Mouse (Mus musculus) monocyte, adult 5-6 weeks (primary cell): ENCODE data around the gene Pex19. TPM values are rescaled to one million over a fixed set of nuclear protein-coding genes. Genes with fewer than 3 reads are reported as not detected.

Source experiments
- ATAC-seq: fragments of 153-309, 156-312 bp; replicated peaks from 2 replicates; pipeline ENCODE4 v1.8.0; 2017; ENCODE audit warnings: mild to moderate bottlenecking; ENCODE audit not compliant: low TSS enrichment, insufficient number of reproducible peaks, severe bottlenecking, poor library complexity, low FRiP score
- total RNA-seq: library from RNA; stranded (forward); fragments of 200-1000, 200-491, 200-594 nt; gene quantifications from 3 replicates; pipeline ENCODE4 v1.2.3, GENCODE M21; 2017

The Pex19 gene
- total RNA-seq, 1 experiment from 2014 or later, result 57.3 TPM

DNA sequence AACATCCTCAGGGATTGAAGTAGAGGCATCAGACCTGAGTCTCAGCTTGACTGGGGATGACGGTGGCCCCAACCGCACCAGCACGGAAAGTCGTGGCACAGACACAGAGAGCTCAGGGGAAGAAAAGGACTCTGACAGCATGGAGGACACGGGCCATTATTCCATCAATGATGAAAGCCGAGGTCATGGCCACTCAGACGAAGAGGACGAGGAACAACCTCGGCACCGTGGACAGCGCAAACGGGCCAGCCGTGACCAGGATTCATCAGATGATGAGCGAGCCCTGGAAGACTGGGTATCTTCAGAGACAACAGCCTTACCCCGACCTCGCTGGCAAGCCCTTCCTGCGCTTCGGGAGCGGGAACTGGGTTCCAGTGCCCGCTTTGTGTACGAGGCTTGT is 45.8 kb downstream of the Pex19 start:
- ATAC-seq, result no peak

GRCm38 (mm10) chr1:172173181-172173580 is 46.6 kb downstream of the Pex19 start:
- ATAC-seq, result no peak

DNA sequence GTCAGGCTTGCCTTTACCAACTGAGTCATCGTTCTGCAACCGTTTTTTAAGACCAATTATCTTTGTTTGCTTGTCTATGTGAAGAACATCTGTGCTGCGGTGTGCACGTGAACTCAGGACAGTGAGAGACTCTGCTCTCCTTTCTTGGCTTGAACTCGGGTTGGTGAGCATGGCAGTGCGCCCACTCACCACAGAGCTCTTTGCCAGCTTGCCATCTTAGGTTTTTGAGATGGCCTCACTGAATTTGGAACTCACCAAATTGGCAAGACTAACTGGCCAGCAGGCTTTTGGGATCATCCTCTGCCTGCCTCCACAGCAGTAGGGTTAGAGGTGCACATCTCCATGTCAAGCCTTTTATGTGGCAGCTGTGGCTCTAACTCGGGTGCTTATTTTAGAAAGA is 51.2 kb downstream of the Pex19 start:
- no peak for ATAC-seq

DNA sequence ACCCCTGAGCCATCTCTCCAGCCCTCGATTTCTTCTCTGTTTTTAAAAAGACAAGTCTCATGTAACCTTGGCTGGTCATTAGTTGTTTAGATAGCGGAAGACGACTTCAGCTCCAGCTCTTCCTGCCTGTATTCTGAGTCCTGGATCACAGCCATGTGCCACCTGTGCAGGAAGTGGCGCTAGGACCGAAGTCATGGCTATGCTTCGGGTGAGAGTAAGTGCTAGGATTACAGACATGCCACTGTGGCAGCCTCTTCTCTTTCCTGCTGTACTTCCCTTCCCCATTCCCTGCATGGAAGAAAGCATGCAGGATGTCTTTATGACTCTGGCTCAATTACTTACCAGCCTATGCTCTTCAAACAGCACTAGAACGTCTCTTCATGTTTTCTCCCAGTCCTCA is 52.5 kb downstream of the Pex19 start:
- ATAC-seq, result no peak

DNA sequence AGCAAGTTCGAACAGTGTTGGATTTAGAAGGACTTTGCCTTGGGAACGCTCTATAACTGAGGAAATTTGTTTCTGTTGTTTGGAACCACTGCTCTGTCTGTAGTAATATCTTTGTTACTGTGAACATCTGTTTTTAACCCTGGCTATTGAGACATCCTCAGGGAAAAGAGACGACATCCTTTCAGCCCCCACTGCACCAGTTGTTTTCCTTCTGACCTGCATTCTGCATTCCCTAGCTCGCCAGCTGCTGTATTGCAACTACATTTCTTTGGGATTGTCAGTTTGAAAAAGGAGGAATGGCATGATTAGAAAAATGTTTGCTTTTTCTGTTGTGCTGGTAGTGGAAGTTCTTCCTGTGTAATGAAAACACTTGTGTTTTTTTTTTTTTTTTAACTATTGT is 54.3 kb downstream of the Pex19 start:
- ATAC-seq, result no peak

GRCm38 (mm10) chr1:172181777-172182176 is 55.2 kb downstream of the Pex19 start:
- ATAC-seq, result no peak

DNA sequence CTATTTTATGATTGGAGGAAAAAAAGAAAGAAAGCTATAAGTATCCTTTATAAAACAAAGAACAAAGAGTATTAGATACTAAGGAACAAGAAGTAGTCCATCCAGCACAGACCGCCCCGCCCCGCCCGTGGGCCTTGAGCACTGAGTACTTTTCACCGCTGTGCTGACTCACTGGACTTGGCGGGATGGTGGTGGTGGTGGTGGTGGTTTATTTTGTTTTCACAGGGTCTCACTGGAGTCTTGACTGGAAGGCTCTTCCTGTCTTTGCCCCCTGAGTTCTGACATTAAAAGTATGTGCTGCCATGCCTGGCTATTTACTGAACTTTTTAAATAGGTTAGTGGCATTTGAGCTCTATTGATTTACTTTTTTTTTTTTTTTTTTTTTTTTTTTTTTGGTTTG is 56.5 kb downstream of the Pex19 start:
- ATAC-seq, result no peak

GRCm38 (mm10) chr1:172183915-172184314 is 57.4 kb downstream of the Pex19 start:
- ATAC-seq, result no peak

Other genes starting within 250 kb of the Pex19 start
- gene Gm10521, start 231.1 kb upstream of the Pex19 start, total RNA-seq, result 8.1 to 13.8 TPM (median 8.4 TPM) in 3 replicates
- 9.1 to 21.9 TPM (median 19.7 TPM) in 3 replicates for gene Slamf6, start 209.2 kb upstream of the Pex19 start, total RNA-seq
- 0.67 to 2.7 TPM (median 1.2 TPM) in 3 replicates for gene Vangl2, start 98.3 kb upstream of the Pex19 start, total RNA-seq
- not detected in 3 replicates for gene Nhlh1, start 69.2 kb upstream of the Pex19 start, total RNA-seq
- gene Copa, start 44.2 kb upstream of the Pex19 start, total RNA-seq, result 154 to 190 TPM (median 159 TPM) in 3 replicates
- 47.2 to 70.4 TPM (median 56.3 TPM) in 3 replicates for gene Ncstn, start 44.0 kb upstream of the Pex19 start, total RNA-seq
- 77.0 to 164 TPM (median 136 TPM) in 3 replicates for gene Dcaf8, start 21.3 kb downstream of the Pex19 start, total RNA-seq
- gene Pea15a, start 80.0 kb downstream of the Pex19 start, total RNA-seq, result 23.3 to 71.6 TPM (median 23.9 TPM) in 3 replicates
- not detected in 3 replicates for gene Casq1, start 93.1 kb downstream of the Pex19 start, total RNA-seq
- gene Atp1a4, start 131.7 kb downstream of the Pex19 start, total RNA-seq, result 0.43 TPM in 1 of 3 replicates, not detected in the others
- 13.0 to 18.8 TPM (median 16.7 TPM) in 3 replicates for gene Igsf8, start 134.9 kb downstream of the Pex19 start, total RNA-seq
- not detected in 3 replicates for gene Atp1a2, start 171.3 kb downstream of the Pex19 start, total RNA-seq
- gene Kcnj9, start 202.6 kb downstream of the Pex19 start, total RNA-seq, result 0.29 TPM in 1 of 3 replicates, not detected in the others
- not detected in 3 replicates for gene Kcnj10, start 214.5 kb downstream of the Pex19 start, total RNA-seq
- gene Pigm, start 249.8 kb downstream of the Pex19 start, total RNA-seq, result 17.5 to 26.9 TPM (median 23.7 TPM) in 3 replicates